Mouse (Mus musculus) heart, postnatal 0 days (tissue): ENCODE data around the gene Cdk5rap1. TPM values are rescaled to one million over a fixed set of nuclear protein-coding genes. Genes with fewer than 3 reads are reported as not detected.
"Not testable (repeated sequence)": the region's sequence is repeated elsewhere in the genome, so short reads cannot be mapped to it uniquely, and the experiment has no call there.

ENCODE experiments used
- ATAC-seq: fragments of 200-750 bp; cut with Nextera tagmentation; 2 replicates; pipeline ENCODE4 v1.8.0; 2017; ENCODE audit warnings: low read depth, moderate number of reproducible peaks, moderate library complexity; ENCODE audit not compliant: insufficient read depth
- DNase-seq: peaks from one replicate; pipeline ENCODE4 v3.0.0-alpha.2; 2016; ENCODE audit warnings: low spot score
- H3K27ac ChIP-seq: fragments of 300-500 bp; sonication (generic); 2 replicates; pipeline ENCODE4 v1.5.1; 2014; ENCODE audit warnings: low read depth, mild to moderate bottlenecking
- H3K27me3 ChIP-seq: fragments of 300-500 bp; sonication (generic); 2 replicates; pipeline ENCODE4 v1.6.1; 2014; ENCODE audit warnings: low read length, mixed read lengths; ENCODE audit not compliant: control insufficient read depth, insufficient read depth
- H3K36me3 ChIP-seq: fragments of 300-500 bp; sonication (generic); replicated peaks from 2 replicates; pipeline ENCODE4 v1.6.1; 2014; ENCODE audit warnings: low read length, mixed read lengths; ENCODE audit not compliant: control insufficient read depth, insufficient read depth
- H3K4me1 ChIP-seq: fragments of 300-500 bp; sonication (generic); 2 replicates; pipeline ENCODE4 v1.6.1; 2014; ENCODE audit warnings: antibody characterized with exemption; ENCODE audit not compliant: control insufficient read depth, insufficient read depth
- H3K4me2 ChIP-seq: fragments of 300-500 bp; sonication (generic); 2 replicates; pipeline ENCODE4 v1.6.1; 2014; ENCODE audit warnings: low read depth, mild to moderate bottlenecking, low read length, moderate library complexity
- H3K4me3 ChIP-seq: fragments of 300-500 bp; sonication (generic); 2 replicates; pipeline ENCODE4 v1.5.1; 2014; ENCODE audit warnings: low read depth, low read length
- H3K9ac ChIP-seq: fragments of 300-500 bp; sonication (generic); replicated peaks from 2 replicates; pipeline ENCODE4 v1.6.1; 2014; ENCODE audit warnings: low read depth, low read length, mixed read lengths
- H3K9me3 ChIP-seq: fragments of 300-500 bp; sonication (generic); replicated peaks from 2 replicates; pipeline ENCODE4 v1.6.1; 2016; ENCODE audit warnings: low read length; ENCODE audit not compliant: control insufficient read depth
- CTCF ChIP-seq: IDR thresholded peaks from 2 replicates; pipeline ENCODE4 v1.5.1; 2016; ENCODE audit warnings: antibody characterized with exemption, control low read depth, low read depth
- EP300 ChIP-seq: IDR thresholded peaks from 2 replicates; pipeline ENCODE4 v1.6.1; 2016; ENCODE audit warnings: antibody characterized with exemption, low read depth
- WGBS: fragments of 180-500 bp; shearing (Covaris S2); extraction: QIAGEN DNeasy Blood & Tissue Kit; methylation state at CpG from one replicate; pipeline ENCODE4 v1.1.7; 2014; 5-methylcytosine and 5-hydroxymethylcytosine counted together
- polyA plus RNA-seq: library from polyadenylated mRNA; unstranded; fragments of >200 nt; fragmentation: Nextera tagmentation; extraction: Ambion mirVana; gene quantifications from 2 replicates; pipeline ENCODE4 v1.2.1, GENCODE M21; 2015
- total RNA-seq: library from RNA; depleted of rRNA; stranded (reverse); fragments of >200 nt; gene quantifications from 2 replicates; pipeline ENCODE4 v1.2.3, GENCODE M21; 2014; ENCODE audit warnings: low replicate concordance

The Cdk5rap1 gene
- total and polyA plus RNA-seq, 2 experiments from 2014 or later = 24.9 to 32.7 TPM

GRCm38 (mm10) chr2:154372151-154372829 lies 520 bp downstream of the Cdk5rap1 start:
- WGBS = under 1% methylated on average over 42 of the region's 42 CpGs
- H3K4me3 ChIP-seq = peak overlapping the region; percentile 83
- DNase-seq (peak; percentile 89), ATAC-seq (peak; percentile 83)
- peak overlapping the region; percentile 82 for H3K4me2 ChIP-seq
- H3K27ac ChIP-seq = peak overlapping the region; percentile 97
- no peaks in the 10 kb centered on the region for H3K9me3 ChIP-seq
- peaks cover 14% of the 10 kb centered on the region for H3K4me1 ChIP-seq
- TF ChIP-seq CTCF (no peak; the same call in 1 of the 2 replicates), EP300 (no peak)
- H3K36me3 ChIP-seq = peaks cover 42% of the 10 kb centered on the region
- H3K9ac ChIP-seq = peak overlapping the region; percentile 94
- no peaks in the 10 kb centered on the region for H3K27me3 ChIP-seq

- no peak for TF ChIP-seq EP300
- TF ChIP-seq CTCF = no peak
- DNase-seq = no peak
- Histone ChIP-seq H3K27me3 (no peaks in the 10 kb centered on the region), H3K36me3 (peaks cover 67% of the 10 kb centered on the region), H3K4me3 (no peak overlapping the region), H3K9me3 (no peaks in the 10 kb centered on the region), H3K27ac (no peak overlapping the region), H3K9ac (no peak overlapping the region), H3K4me1 (no peaks in the 10 kb centered on the region), H3K4me2 (no peak overlapping the region)
- WGBS = 92% methylated on average over 1 of the region's 1 CpGs
- no peak for ATAC-seq
Observed at GRCm38 (mm10) chr2:154367510-154367909, 5.3 kb downstream of the Cdk5rap1 start.

- Histone ChIP-seq H3K4me2 (peak overlapping the region; percentile 48), H3K9ac (peak overlapping the region; percentile 51; the same call in 1 of the 2 replicates), H3K27ac (peak overlapping the region; percentile 70), H3K36me3 (peaks cover 39% of the 10 kb centered on the region), H3K4me3 (peak overlapping the region; percentile 35)
- peak; percentile 41; the same call in 1 of the 2 replicates for ATAC-seq
- not testable (repeated sequence) for DNase-seq, H3K9me3 ChIP-seq, H3K27me3 ChIP-seq, H3K4me1 ChIP-seq
- 56% methylated on average over 14 of the region's 19 CpGs for WGBS
Observed at GRCm38 (mm10) chr2:154354000-154354425, 18.8 kb downstream of the Cdk5rap1 start.

GRCm38 (mm10) chr2:154348152-154348551 lies 24.7 kb downstream of the Cdk5rap1 start:
- no peak for TF ChIP-seq CTCF
- no peak for TF ChIP-seq EP300
- 92% methylated on average over 3 of the region's 3 CpGs for WGBS
- Histone ChIP-seq H3K4me1 (no peaks in the 10 kb centered on the region), H3K27me3 (no peaks in the 10 kb centered on the region), H3K9ac (no peak overlapping the region), H3K36me3 (peaks cover 59% of the 10 kb centered on the region), H3K9me3 (no peaks in the 10 kb centered on the region), H3K27ac (no peak overlapping the region), H3K4me2 (no peak overlapping the region), H3K4me3 (no peak overlapping the region)
- ATAC-seq (no peak), DNase-seq (no peak)

- Histone ChIP-seq H3K4me1 (no peaks in the 10 kb centered on the region), H3K4me3 (no peak overlapping the region), H3K9ac (no peak overlapping the region), H3K27ac (no peak overlapping the region), H3K27me3 (no peaks in the 10 kb centered on the region), H3K4me2 (no peak overlapping the region), H3K36me3 (peaks cover 42% of the 10 kb centered on the region), H3K9me3 (no peaks in the 10 kb centered on the region)
- no peak for DNase-seq
- 64% methylated on average over 2 of the region's 2 CpGs for WGBS
- no peak for ATAC-seq
- TF ChIP-seq EP300 = no peak
- no peak for TF ChIP-seq CTCF
Observed at GRCm38 (mm10) chr2:154339356-154339755, 33.5 kb downstream of the Cdk5rap1 start.

GRCm38 (mm10) chr2:154338161-154338560 lies 34.6 kb downstream of the Cdk5rap1 start:
- DNase-seq (no peak), ATAC-seq (no peak)
- WGBS = 64% methylated on average over 1 of the region's 1 CpGs
- no peak overlapping the region for H3K4me3 ChIP-seq
- no peaks in the 10 kb centered on the region for H3K4me1 ChIP-seq
- no peak overlapping the region for H3K27ac ChIP-seq
- H3K4me2 ChIP-seq = no peak overlapping the region
- no peaks in the 10 kb centered on the region for H3K9me3 ChIP-seq
- peaks cover 36% of the 10 kb centered on the region for H3K36me3 ChIP-seq
- TF ChIP-seq CTCF (no peak), EP300 (no peak)
- no peak overlapping the region for H3K9ac ChIP-seq
- H3K27me3 ChIP-seq = no peaks in the 10 kb centered on the region
